Comparison of ENCODE assay signal across 9 mouse cellular contexts in genomic region chr3:39998628-39999027, GRCm38 (mm10).
A peak's percentile ranks its signal among the peaks of the same experiment; 100 is the strongest.
DNase-seq lines count a peak whose midpoint lies in the region; ATAC-seq and TF ChIP-seq lines count a peak whose summit lies in the region.
"Had no signal": no experiment of that assay in that cellular context is flagged by ENCODE, and none has a peak within 500 bp of the region (broad histone marks: within the 10 kb centered on the region; RNA-seq: fewer than 3 reads in every experiment).

No protein-coding gene starts in this region.

- dilution Hi-C loops in CH12.LX (cut with MboI; ENCODE audit: extremely low pct_ligation_motif_present, extremely low pct_unique_long_range_greater_than_20kb, low sequenced_read_pairs) = no loop called here

- no peak for TF ChIP-seq EP300 in heart, adult 2 months (IDR thresholded peaks at IDR 0.05; ENCODE audit: insufficient read depth, low read depth, low read length)
- TF ChIP-seq EP300 in CH12.LX (IDR thresholded peaks at IDR 0.05; ENCODE audit: low read length) = no peak

- DNase-seq in heart, adult 2 months = no peak
- peak; percentile 61 for DNase-seq in CH12.LX (ENCODE audit: extremely low read depth)
- DNase-seq in brain, embryonic 14.5 days (ENCODE audit: low read depth) = peak; percentile 82
- peak; percentile 22 to 29 for DNase-seq in frontal cortex, postnatal 25 days (ENCODE audit: low spot score in 2 of 2)
- peak; percentile 36 to 61 for DNase-seq in left cerebral cortex, adult 2 months (ENCODE audit: extremely low spot score in 1 of 2, low spot score in 2 of 2)
- DNase-seq in midbrain, postnatal 0 days (ENCODE audit: low spot score) = peak; percentile 86

- no peaks in the 10 kb centered on the region for H3K27me3 ChIP-seq in heart, adult 2 months (ENCODE audit: control insufficient read depth, insufficient read depth, low read length)
- no peaks in the 10 kb centered on the region for H3K27me3 ChIP-seq in heart, embryonic 12.5 days (replicated peaks)
- H3K27me3 ChIP-seq in CH12.LX (replicated peaks) = no peaks in the 10 kb centered on the region
- no peaks in the 10 kb centered on the region for H3K27me3 ChIP-seq in midbrain, postnatal 0 days (ENCODE audit: insufficient read depth, low read length)
- H3K27me3 ChIP-seq: neural tube, embryonic 13.5 days had no signal

- peak; percentile 47 for TF ChIP-seq RAD21 in CH12.LX (IDR thresholded peaks at IDR 0.05; ENCODE audit: low read depth, low read length)

- H3K9ac ChIP-seq in heart, adult 2 months (ENCODE audit: low read depth, low read length) = no peak overlapping the region
- no peak overlapping the region for H3K9ac ChIP-seq in heart, embryonic 12.5 days
- no peak overlapping the region for H3K9ac ChIP-seq in CH12.LX (ENCODE audit: insufficient read depth, low read depth)
- H3K9ac ChIP-seq in midbrain, postnatal 0 days (replicated peaks; ENCODE audit: low read length, poor library complexity, severe bottlenecking) = no peak overlapping the region
- H3K9ac ChIP-seq: neural tube, embryonic 13.5 days had no signal

- no peak overlapping the region for H3K4me3 ChIP-seq in heart, adult 2 months
- no peak overlapping the region for H3K4me3 ChIP-seq in heart, embryonic 12.5 days
- no peak overlapping the region for H3K4me3 ChIP-seq in CH12.LX (replicated peaks in 1 of 3; ENCODE audit: low read depth in 2 of 3, low read length in 2 of 3, poor library complexity in 1 of 3)
- no peak overlapping the region for H3K4me3 ChIP-seq in left cerebral cortex, adult 2 months
- H3K4me3 ChIP-seq in midbrain, postnatal 0 days (ENCODE audit: low read depth, low read length) = no peak overlapping the region
- H3K4me3 ChIP-seq: neural tube, embryonic 13.5 days had no signal

- TF ChIP-seq CTCF in heart, adult 2 months (IDR thresholded peaks at IDR 0.05) = peak; percentile 73
- peak; percentile 72 to 77 for TF ChIP-seq CTCF in CH12.LX (conservative IDR thresholded peaks at IDR 0.05 in 1 of 2, IDR thresholded peaks at IDR 0.05 in 1 of 2; ENCODE audit: low read depth in 2 of 2, low read length in 2 of 2)
- TF ChIP-seq CTCF in brain, embryonic 14.5 days (IDR thresholded peaks at IDR 0.05; ENCODE audit: borderline replicate concordance, extremely low read depth, insufficient read depth, insufficient read length) = peak; percentile 69; the same call in 1 of the 2 replicates
- peak; percentile 70 for TF ChIP-seq CTCF in left cerebral cortex, adult 2 months (IDR thresholded peaks at IDR 0.05)
- peak; percentile 77 for TF ChIP-seq CTCF in midbrain, postnatal 0 days (IDR thresholded peaks at IDR 0.05)

- no peaks in the 10 kb centered on the region for H3K9me3 ChIP-seq in heart, embryonic 12.5 days (replicated peaks)
- no peaks in the 10 kb centered on the region for H3K9me3 ChIP-seq in CH12.LX (replicated peaks; ENCODE audit: low read length)
- no peaks in the 10 kb centered on the region for H3K9me3 ChIP-seq in midbrain, postnatal 0 days (ENCODE audit: low read length)
- H3K9me3 ChIP-seq: neural tube, embryonic 13.5 days had no signal

- H3K79me2 ChIP-seq in heart, adult 2 months (replicated peaks; ENCODE audit: control insufficient read depth, insufficient read depth, low read length) = no peaks in the 10 kb centered on the region
- H3K79me2 ChIP-seq in CH12.LX (replicated peaks; ENCODE audit: control insufficient read depth, extremely low read depth, insufficient read depth, poor library complexity, severe bottlenecking) = no peaks in the 10 kb centered on the region

- H3K36me3 ChIP-seq in heart, adult 2 months (ENCODE audit: control insufficient read depth, insufficient read depth, low read length) = no peaks in the 10 kb centered on the region
- no peaks in the 10 kb centered on the region for H3K36me3 ChIP-seq in heart, embryonic 12.5 days
- H3K36me3 ChIP-seq in CH12.LX (replicated peaks in 1 of 2; ENCODE audit: control insufficient read depth in 1 of 2, insufficient read depth in 1 of 2, low read length in 1 of 2) = no peaks in the 10 kb centered on the region
- no peaks in the 10 kb centered on the region for H3K36me3 ChIP-seq in midbrain, postnatal 0 days (ENCODE audit: insufficient read depth, low read length)
- H3K36me3 ChIP-seq: neural tube, embryonic 13.5 days had no signal

- no peak overlapping the region for H3K4me2 ChIP-seq in heart, embryonic 12.5 days
- H3K4me2 ChIP-seq in CH12.LX (ENCODE audit: insufficient read depth, low read depth, poor library complexity, severe bottlenecking) = no peak overlapping the region; the same call in 1 of the 2 replicates
- H3K4me2 ChIP-seq in midbrain, postnatal 0 days (ENCODE audit: low read depth, low read length, poor library complexity, severe bottlenecking) = no peak overlapping the region
- H3K4me2 ChIP-seq: neural tube, embryonic 13.5 days had no signal

- intact Hi-C loops in heart, adult 2 months (cut with DNase I) = loop anchor here (5.0 kb wide), 1 partner anchor 1116 kb away; no protein-coding TSS in a partner anchor
- intact Hi-C loops in left cerebral cortex, adult 2 months (cut with DNase I) = loop anchor here (1.0 to 10.0 kb wide), 3 partner anchors 124 to 1114 kb away; no protein-coding TSS in a partner anchor

- H3K27ac ChIP-seq in heart, adult 2 months = no peak overlapping the region
- H3K27ac ChIP-seq in heart, embryonic 12.5 days (ENCODE audit: poor library complexity, severe bottlenecking) = no peak overlapping the region
- no peak overlapping the region for H3K27ac ChIP-seq in CH12.LX (ENCODE audit: insufficient read depth, low read depth)
- no peak overlapping the region for H3K27ac ChIP-seq in left cerebral cortex, adult 2 months
- H3K27ac ChIP-seq in midbrain, postnatal 0 days (ENCODE audit: low read depth, low read length) = no peak overlapping the region
- H3K27ac ChIP-seq: neural tube, embryonic 13.5 days had no signal

- WGBS in heart, adult 2 months = 49% methylated on average over 5 of the region's 5 CpGs
- WGBS in heart, embryonic 12.5 days = 33% methylated on average over 5 of the region's 5 CpGs
- WGBS in midbrain, postnatal 0 days = 42% methylated on average over 5 of the region's 5 CpGs

- ATAC-seq in heart, embryonic 12.5 days (ENCODE audit: insufficient number of reproducible peaks, low FRiP score) = no peak
- no peak for ATAC-seq in midbrain, postnatal 0 days (ENCODE audit: low FRiP score)
- ATAC-seq in granulocyte monocyte progenitor cell, adult 5-6 weeks (replicated peaks; ENCODE audit: poor library complexity, severe bottlenecking) = no peak

- no peak for TF ChIP-seq POLR2A in heart, adult 2 months (IDR thresholded peaks at IDR 0.05; ENCODE audit: insufficient read depth, low read depth, low read length)
- no peak for TF ChIP-seq POLR2A in CH12.LX (IDR thresholded peaks at IDR 0.05; ENCODE audit: low read depth, low read length)
- TF ChIP-seq POLR2A in brain, embryonic 14.5 days (IDR thresholded peaks at IDR 0.05; ENCODE audit: borderline replicate concordance, extremely low read depth, insufficient read depth, insufficient read length, poor library complexity, severe bottlenecking) = no peak

- no peaks in the 10 kb centered on the region for H3K4me1 ChIP-seq in heart, adult 2 months (ENCODE audit: control insufficient read depth, insufficient read depth, low read length)
- no peaks in the 10 kb centered on the region for H3K4me1 ChIP-seq in heart, embryonic 12.5 days (replicated peaks)
- peaks cover 0 to 3% of the 10 kb centered on the region in 2 experiments; a peak in 1 of 4 replicates for H3K4me1 ChIP-seq in CH12.LX (ENCODE audit: control insufficient read depth in 1 of 2, insufficient read depth in 2 of 2)
- H3K4me1 ChIP-seq in midbrain, postnatal 0 days (ENCODE audit: insufficient read depth, low read length) = no peaks in the 10 kb centered on the region
- H3K4me1 ChIP-seq: neural tube, embryonic 13.5 days had no signal

- in situ Hi-C loops in CH12.LX (cut with MboI; ENCODE audit: low pct_ligation_motif_present, low pct_unique_long_range_greater_than_20kb, low sequenced_read_pairs) = no loop called here

TF ChIP-seq in CH12.LX, 34 proteins besides CTCF, POLR2A, EP300 and RAD21:
- TF ChIP-seq JUND (conservative IDR thresholded peaks at IDR 0.05; ENCODE audit: low read depth, low read length) = 0 out of 2 replicates have a peak, but pooled peaks have one; percentile 26
- no peak for TF ChIP-seq NRF1 (IDR thresholded peaks at IDR 0.05; ENCODE audit: low read depth, low read length)
- 0 out of 2 replicates have a peak, but pooled peaks have one; percentile 15 for TF ChIP-seq NELFE (IDR thresholded peaks at IDR 0.05; ENCODE audit: low read depth, low read length)
- peak; percentile 79 for TF ChIP-seq SMC3 (IDR thresholded peaks at IDR 0.05; ENCODE audit: low read depth, low read length)
- TF ChIP-seq MXI1 (IDR thresholded peaks at IDR 0.05; ENCODE audit: low read depth, low read length) = no peak
- TF ChIP-seq IRF4 (IDR thresholded peaks at IDR 0.05; ENCODE audit: low read depth, low read length) = no peak

Comparison
In these comparisons a context has a peak if more than half of its experiments do, and no peak if none do; other contexts are left out.
1. DNase-seq: peak in CH12.LX (single experiment), brain, embryonic 14.5 days (single experiment), frontal cortex, postnatal 25 days (2 of 2), left cerebral cortex, adult 2 months (2 of 2) and midbrain, postnatal 0 days (single experiment); none in heart, adult 2 months (0 of 2).
2. Peak in every context shown above with its lines, with median percentiles within 50 percentile points of each other: CTCF ChIP-seq.